ENCODE assay signal across 8 mouse cellular contexts in the genomic region with DNA sequence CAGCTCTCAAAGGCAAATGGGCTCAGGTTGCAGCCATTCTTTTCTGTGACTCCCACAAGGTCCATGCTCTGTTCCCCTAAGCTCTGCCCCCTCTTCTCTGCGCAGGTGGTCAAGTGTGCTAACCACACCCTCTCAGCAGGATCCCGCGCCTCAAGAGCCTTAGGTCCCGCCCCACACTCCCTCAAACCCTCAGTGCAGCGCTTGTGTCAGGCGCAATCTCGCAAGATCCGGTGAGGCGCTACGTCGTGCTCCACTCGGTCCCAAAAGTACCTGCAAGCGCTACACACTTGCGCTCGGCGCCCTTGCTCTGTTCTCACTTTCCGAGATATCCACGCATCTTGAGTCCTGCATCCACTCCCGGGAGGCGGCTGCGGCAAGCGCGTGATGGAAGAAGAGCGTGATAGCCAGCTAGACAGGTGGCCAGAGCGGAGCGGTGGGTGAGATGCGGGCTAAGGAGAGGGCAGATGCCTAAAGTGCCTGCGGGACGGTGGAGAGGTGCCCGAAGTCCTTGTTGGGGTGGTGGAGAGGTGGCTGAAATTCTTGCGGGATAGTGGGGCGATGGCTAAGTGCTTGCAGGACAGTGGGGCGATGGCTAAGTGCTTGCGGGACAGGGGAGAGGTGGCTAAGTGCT. TPM values are rescaled to one million over a fixed set of nuclear protein-coding genes. Genes with fewer than 3 reads are reported as not detected.
DNase-seq lines count a peak whose midpoint lies in the region; ATAC-seq and TF ChIP-seq lines count a peak whose summit lies in the region.
"Had no signal": no experiment of that assay in that cellular context is flagged by ENCODE, and none has a peak within 500 bp of the region (broad histone marks: within the 10 kb centered on the region; RNA-seq: fewer than 3 reads in every experiment).

No protein-coding gene starts in this region.

- peaks cover 41% of the 10 kb centered on the region for H3K27me3 ChIP-seq in forebrain, embryonic 13.5 days
- peaks cover 27% of the 10 kb centered on the region for H3K27me3 ChIP-seq in intestine, embryonic 14.5 days (replicated peaks; ENCODE audit: control insufficient read depth, insufficient read depth, low read length)
- H3K27me3 ChIP-seq in liver, adult 2 months (ENCODE audit: control insufficient read depth, insufficient read depth, low read length) = peaks cover 6% of the 10 kb centered on the region
- peaks cover 37% of the 10 kb centered on the region for H3K27me3 ChIP-seq in midbrain, embryonic 15.5 days (replicated peaks)

- peak overlapping the region; percentile 69 for H3K4me2 ChIP-seq in forebrain, embryonic 13.5 days
- H3K4me2 ChIP-seq in intestine, embryonic 14.5 days (ENCODE audit: low read length) = peak overlapping the region; percentile 55
- peak overlapping the region; percentile 79 for H3K4me2 ChIP-seq in midbrain, embryonic 15.5 days

- no peaks in the 10 kb centered on the region for H3K36me3 ChIP-seq in forebrain, embryonic 13.5 days (ENCODE audit: poor library complexity, severe bottlenecking)
- H3K36me3 ChIP-seq in intestine, embryonic 14.5 days (ENCODE audit: control insufficient read depth, insufficient read depth, low read length) = no peaks in the 10 kb centered on the region
- H3K36me3 ChIP-seq in liver, adult 2 months (ENCODE audit: control insufficient read depth, insufficient read depth, low read length) = no peaks in the 10 kb centered on the region
- H3K36me3 ChIP-seq in midbrain, embryonic 15.5 days (replicated peaks) = no peaks in the 10 kb centered on the region

- no peaks in the 10 kb centered on the region for H3K4me1 ChIP-seq in forebrain, embryonic 13.5 days
- H3K4me1 ChIP-seq in intestine, embryonic 14.5 days (replicated peaks; ENCODE audit: control insufficient read depth, insufficient read depth, low read length) = no peaks in the 10 kb centered on the region
- H3K4me1 ChIP-seq in liver, adult 2 months (ENCODE audit: control insufficient read depth, insufficient read depth, low read length) = peaks cover 6% of the 10 kb centered on the region; the same call in 1 of the 2 replicates
- peaks cover 2% of the 10 kb centered on the region; the same call in 1 of the 2 replicates for H3K4me1 ChIP-seq in midbrain, embryonic 15.5 days

- H3K4me3 ChIP-seq in forebrain, embryonic 13.5 days = peak overlapping the region; percentile 38
- peak overlapping the region; percentile 25 for H3K4me3 ChIP-seq in intestine, embryonic 14.5 days (ENCODE audit: low read depth, low read length)
- peak overlapping the region; percentile 51 for H3K4me3 ChIP-seq in liver, adult 2 months (ENCODE audit: insufficient read depth, low read depth, low read length)
- peak overlapping the region; percentile 37 for H3K4me3 ChIP-seq in midbrain, embryonic 15.5 days

- no peak for TF ChIP-seq POLR2A in liver, adult 2 months (IDR thresholded peaks at IDR 0.05; ENCODE audit: extremely low read depth, insufficient read depth, low read length)

- no peak for TF ChIP-seq CTCF in liver, adult 2 months (IDR thresholded peaks at IDR 0.05; ENCODE audit: low read depth, low read length)

- peak; percentile 8 for DNase-seq in cerebellum, adult 11-12 months
- peak; percentile 56 for DNase-seq in intestine, embryonic 14.5 days (ENCODE audit: low spot score)
- peak; percentile 0 for DNase-seq in liver, adult 2 months (ENCODE audit: extremely low read depth, low read depth, low spot score)
- DNase-seq in testis, postnatal 10 days (ENCODE audit: low spot score) = peak; percentile 39

- WGBS in forebrain, embryonic 13.5 days = 10% methylated on average over 34 of the region's 34 CpGs
- WGBS in intestine, embryonic 14.5 days = 13% methylated on average over 34 of the region's 34 CpGs
- 4% methylated on average over 34 of the region's 34 CpGs for WGBS in liver, adult 2 months
- 13% methylated on average over 34 of the region's 34 CpGs for WGBS in midbrain, embryonic 15.5 days

- no peak overlapping the region for H3K27ac ChIP-seq in forebrain, embryonic 13.5 days
- H3K27ac ChIP-seq in intestine, embryonic 14.5 days (ENCODE audit: low read depth) = no peak overlapping the region
- H3K27ac ChIP-seq in liver, adult 2 months (replicated peaks; ENCODE audit: insufficient read depth, low read depth, low read length) = no peak overlapping the region
- no peak overlapping the region for H3K27ac ChIP-seq in midbrain, embryonic 15.5 days

- peak overlapping the region; percentile 50 for H3K9ac ChIP-seq in forebrain, embryonic 13.5 days
- no peak overlapping the region for H3K9ac ChIP-seq in intestine, embryonic 14.5 days (ENCODE audit: low read length)
- no peak overlapping the region; the same call in 1 of the 2 replicates for H3K9ac ChIP-seq in liver, adult 2 months (ENCODE audit: low read depth, low read length)
- H3K9ac ChIP-seq in midbrain, embryonic 15.5 days = peak overlapping the region; percentile 38

- no peaks in the 10 kb centered on the region for H3K9me3 ChIP-seq in forebrain, embryonic 13.5 days (replicated peaks)
- H3K9me3 ChIP-seq in intestine, embryonic 14.5 days (ENCODE audit: control insufficient read depth, low read length) = no peaks in the 10 kb centered on the region
- H3K9me3 ChIP-seq in midbrain, embryonic 15.5 days = no peaks in the 10 kb centered on the region

- H3K79me2 ChIP-seq in liver, adult 2 months (ENCODE audit: control insufficient read depth, insufficient read depth, low read length) = no peaks in the 10 kb centered on the region

- ATAC-seq in activated CD4-positive, CD25-positive, alpha-beta regulatory T cell, adult 4 months = peak; percentile 61
- ATAC-seq in forebrain, embryonic 13.5 days = no peak
- ATAC-seq in intestine, embryonic 14.5 days (replicated peaks; ENCODE audit: low FRiP score, low TSS enrichment, low read depth) = no peak
- peak; percentile 33; the same call in 1 of the 2 replicates for ATAC-seq in midbrain, embryonic 15.5 days (replicated peaks)

RNA-seq across cellular contexts. Expression of a gene that starts 25.8 kb away (rescaled TPM):
- not detected for polyA plus RNA-seq in activated CD4-positive, CD25-positive, alpha-beta regulatory T cell, adult 4 months (2017; shearing (Covaris generic))
- not detected in 2 replicates for polyA plus RNA-seq in forebrain, embryonic 13.5 days (2015; fragmentation: Nextera tagmentation; extraction: Ambion mirVana)
- not detected in 2 replicates for polyA plus RNA-seq in intestine, embryonic 14.5 days (2014; fragmentation: Nextera tagmentation; extraction: Ambion mirVana)
- not detected in 2 replicates for total RNA-seq in liver, adult 2 months (2014; rRNA removed)
- polyA plus RNA-seq in liver, adult 2 months (2012; rRNA removed) = not detected in 2 replicates
- polyA plus RNA-seq in midbrain, embryonic 15.5 days (2015; fragmentation: Nextera tagmentation; extraction: Ambion mirVana) = not detected in 2 replicates
- polyA plus RNA-seq: gonadal fat pad, adult 2 months had no signal

RNA-seq across cellular contexts. Expression of a gene that starts 33.4 kb away (rescaled TPM):
- under 1 TPM in 1 of 2 experiments, not detected in 1; 0.42 TPM for polyA plus RNA-seq in activated CD4-positive, CD25-positive, alpha-beta regulatory T cell, adult 4 months (2017; shearing (Covaris generic))
- 0.38 and 0.77 TPM in 2 replicates for polyA plus RNA-seq in forebrain, embryonic 13.5 days (2015; fragmentation: Nextera tagmentation; extraction: Ambion mirVana)
- polyA plus RNA-seq in intestine, embryonic 14.5 days (2014; fragmentation: Nextera tagmentation; extraction: Ambion mirVana) = 0.38 and 0.77 TPM in 2 replicates
- total RNA-seq in liver, adult 2 months (2014; rRNA removed) = not detected in 2 replicates
- 0.11 TPM in 1 of 2 replicates, not detected in the other for polyA plus RNA-seq in liver, adult 2 months (2012; rRNA removed)
- 0.28 and 0.37 TPM in 2 replicates for polyA plus RNA-seq in midbrain, embryonic 15.5 days (2015; fragmentation: Nextera tagmentation; extraction: Ambion mirVana)
- polyA plus RNA-seq: gonadal fat pad, adult 2 months had no signal

Comparison
In these comparisons a context has a peak if more than half of its experiments do, and no peak if none do; other contexts are left out.
1. ATAC-seq: peak in activated CD4-positive, CD25-positive, alpha-beta regulatory T cell, adult 4 months (single experiment) and midbrain, embryonic 15.5 days (single experiment); none in forebrain, embryonic 13.5 days (single experiment) and intestine, embryonic 14.5 days (single experiment).
2. DNase-seq: peak in every context shown above with its lines; median percentile 56 in intestine, embryonic 14.5 days; 39 in testis, postnatal 10 days; 8 in cerebellum, adult 11-12 months; 0 in liver, adult 2 months.
3. H3K9ac ChIP-seq: peak in forebrain, embryonic 13.5 days (single experiment) and midbrain, embryonic 15.5 days (single experiment); none in intestine, embryonic 14.5 days (single experiment) and liver, adult 2 months (single experiment).
4. Peak in every context shown above with its lines, with median percentiles within 50 percentile points of each other: H3K4me2 ChIP-seq and H3K4me3 ChIP-seq.